In the genomic region with DNA sequence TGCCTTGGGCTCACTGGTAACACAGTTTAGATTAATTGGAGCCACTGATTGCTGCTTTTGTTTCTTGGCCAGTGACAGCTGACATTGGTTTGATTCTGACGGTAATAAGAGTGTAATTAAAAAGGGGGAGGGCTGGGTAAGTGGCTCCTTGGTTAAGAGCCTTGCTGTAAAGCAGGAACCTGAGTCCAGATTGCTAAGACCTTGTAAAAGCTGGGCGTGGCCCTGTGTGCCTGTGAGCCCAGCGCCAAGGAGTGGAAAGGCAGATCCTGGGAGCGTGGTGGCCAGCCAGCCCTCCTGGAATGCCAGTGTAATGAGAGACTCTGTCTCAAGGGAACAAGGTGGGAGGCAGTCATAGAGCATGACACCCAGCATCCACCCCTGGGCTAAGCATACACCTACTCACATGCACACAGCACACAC, we compare ENCODE assay signal across 16 mouse cellular contexts. TPM values are rescaled to one million over a fixed set of nuclear protein-coding genes. Genes with fewer than 3 reads are reported as not detected.
A peak's percentile ranks its signal among the peaks of the same experiment; 100 is the strongest.
DNase-seq lines count a peak whose midpoint lies in the region; ATAC-seq and TF ChIP-seq lines count a peak whose summit lies in the region.
"Had no signal": no experiment of that assay in that cellular context is flagged by ENCODE, and none has a peak within 500 bp of the region (broad histone marks: within the 10 kb centered on the region; RNA-seq: fewer than 3 reads in every experiment).

No protein-coding gene starts in this region.

- no peak overlapping the region for H3K27ac ChIP-seq in forebrain, embryonic 11.5 days (ENCODE audit: low read depth, low read length)
- no peak overlapping the region for H3K27ac ChIP-seq in forebrain, embryonic 10.5 days
- no peak overlapping the region for H3K27ac ChIP-seq in lung, embryonic 14.5 days (ENCODE audit: low read depth)
- no peak overlapping the region for H3K27ac ChIP-seq in lung, postnatal 0 days (ENCODE audit: low read length)
- H3K27ac ChIP-seq in forebrain, embryonic 13.5 days, result no peak overlapping the region
- H3K27ac ChIP-seq: kidney, embryonic 15.5 days; liver, embryonic 14.5 days had no signal

- TF ChIP-seq EP300 in lung, postnatal 0 days (IDR thresholded peaks at IDR 0.05), result no peak

- no peaks in the 10 kb centered on the region for H3K27me3 ChIP-seq in forebrain, embryonic 11.5 days (ENCODE audit: control insufficient read depth, insufficient read depth, low read length)
- H3K27me3 ChIP-seq in forebrain, embryonic 10.5 days (ENCODE audit: poor library complexity, severe bottlenecking), result no peaks in the 10 kb centered on the region
- no peaks in the 10 kb centered on the region for H3K27me3 ChIP-seq in lung, embryonic 14.5 days (ENCODE audit: insufficient read depth, low read length)
- no peaks in the 10 kb centered on the region for H3K27me3 ChIP-seq in lung, postnatal 0 days (replicated peaks; ENCODE audit: insufficient read depth, low read length)
- H3K27me3 ChIP-seq in forebrain, embryonic 13.5 days, result no peaks in the 10 kb centered on the region
- H3K27me3 ChIP-seq: kidney, embryonic 15.5 days; Patski had no signal

- WGBS in forebrain, embryonic 11.5 days, result 72% methylated on average over 4 of the region's 4 CpGs
- 81% methylated on average over 4 of the region's 4 CpGs for WGBS in forebrain, embryonic 10.5 days
- 75% methylated on average over 4 of the region's 4 CpGs for WGBS in lung, embryonic 14.5 days
- 56% methylated on average over 4 of the region's 4 CpGs for WGBS in lung, postnatal 0 days
- WGBS in forebrain, embryonic 13.5 days, result 68% methylated on average over 4 of the region's 4 CpGs
- 31% methylated on average over 4 of the region's 4 CpGs for WGBS in large intestine, adult 2 months

- H3K4me1 ChIP-seq in forebrain, embryonic 11.5 days (replicated peaks; ENCODE audit: control insufficient read depth, insufficient read depth, low read length), result no peaks in the 10 kb centered on the region
- 0 out of 2 replicates have a peak, but pooled peaks cover 3% of the 10 kb centered on the region for H3K4me1 ChIP-seq in forebrain, embryonic 10.5 days
- H3K4me1 ChIP-seq in lung, embryonic 14.5 days (ENCODE audit: insufficient read depth), result no peaks in the 10 kb centered on the region
- H3K4me1 ChIP-seq in lung, postnatal 0 days (ENCODE audit: insufficient read depth, low read depth, low read length), result no peaks in the 10 kb centered on the region
- peaks cover 6% of the 10 kb centered on the region for H3K4me1 ChIP-seq in forebrain, embryonic 13.5 days

- no peak for TF ChIP-seq CTCF in lung, embryonic 14.5 days (IDR thresholded peaks at IDR 0.05; ENCODE audit: low read depth)
- no peak for TF ChIP-seq CTCF in lung, postnatal 0 days (IDR thresholded peaks at IDR 0.05)

- H3K4me3 ChIP-seq in forebrain, embryonic 11.5 days (ENCODE audit: low read depth, low read length), result no peak overlapping the region
- no peak overlapping the region for H3K4me3 ChIP-seq in forebrain, embryonic 10.5 days
- no peak overlapping the region for H3K4me3 ChIP-seq in lung, embryonic 14.5 days (ENCODE audit: low read depth, low read length)
- no peak overlapping the region for H3K4me3 ChIP-seq in lung, postnatal 0 days (ENCODE audit: low read depth, low read length)
- H3K4me3 ChIP-seq in forebrain, embryonic 13.5 days, result no peak overlapping the region
- H3K4me3 ChIP-seq: kidney, embryonic 15.5 days; myocyte had no signal

- ATAC-seq in forebrain, embryonic 11.5 days (replicated peaks; ENCODE audit: low FRiP score), result peak; percentile 55; the same call in 1 of the 2 replicates
- ATAC-seq in lung, embryonic 14.5 days (ENCODE audit: insufficient read depth), result peak; percentile 35; the same call in 1 of the 2 replicates
- ATAC-seq in lung, postnatal 0 days, result no peak
- ATAC-seq in forebrain, embryonic 13.5 days, result peak; percentile 72
- ATAC-seq: Patski had no signal

- H3K9me3 ChIP-seq in forebrain, embryonic 11.5 days (ENCODE audit: control insufficient read depth, low read length), result no peaks in the 10 kb centered on the region
- H3K9me3 ChIP-seq in forebrain, embryonic 10.5 days, result no peaks in the 10 kb centered on the region
- no peaks in the 10 kb centered on the region for H3K9me3 ChIP-seq in lung, embryonic 14.5 days (ENCODE audit: low read depth, low read length)
- H3K9me3 ChIP-seq in lung, postnatal 0 days (ENCODE audit: low read length), result no peaks in the 10 kb centered on the region
- no peaks in the 10 kb centered on the region for H3K9me3 ChIP-seq in forebrain, embryonic 13.5 days (replicated peaks)
- H3K9me3 ChIP-seq: kidney, embryonic 15.5 days had no signal

- H3K9ac ChIP-seq in forebrain, embryonic 11.5 days (ENCODE audit: low read length), result no peak overlapping the region
- H3K9ac ChIP-seq in lung, embryonic 14.5 days, result no peak overlapping the region
- no peak overlapping the region for H3K9ac ChIP-seq in lung, postnatal 0 days (replicated peaks; ENCODE audit: low read depth)
- no peak overlapping the region for H3K9ac ChIP-seq in forebrain, embryonic 13.5 days
- H3K9ac ChIP-seq: kidney, embryonic 15.5 days; liver, embryonic 14.5 days had no signal

- H3K4me2 ChIP-seq in forebrain, embryonic 11.5 days (ENCODE audit: low read depth, low read length, severe bottlenecking), result no peak overlapping the region
- H3K4me2 ChIP-seq in lung, embryonic 14.5 days, result no peak overlapping the region
- no peak overlapping the region for H3K4me2 ChIP-seq in lung, postnatal 0 days (replicated peaks; ENCODE audit: low read depth, low read length)
- H3K4me2 ChIP-seq in forebrain, embryonic 13.5 days, result no peak overlapping the region
- H3K4me2 ChIP-seq: kidney, embryonic 15.5 days had no signal

- no peak for DNase-seq in forebrain, embryonic 11.5 days (ENCODE audit: low spot score)
- DNase-seq in forebrain, embryonic 10.5 days (ENCODE audit: extremely low spot score, low spot score), result no peak
- DNase-seq in lung, embryonic 14.5 days, result no peak
- no peak for DNase-seq in lung, postnatal 0 days (ENCODE audit: low spot score)
- DNase-seq in large intestine, adult 2 months (ENCODE audit: low read depth, low spot score), result peak; percentile 67
- no peak for DNase-seq in layer of hippocampus, adult 9-11 months
- no peak for DNase-seq in right cerebral cortex, postnatal 25 days
- DNase-seq: cerebellum, adult 11 months; cerebellum, postnatal 36 days; gastrocnemius, postnatal 14 days; heart, postnatal 14 days had no signal

- H3K36me3 ChIP-seq in forebrain, embryonic 11.5 days (ENCODE audit: control insufficient read depth, insufficient read depth, low read length), result peaks cover 3% of the 10 kb centered on the region; the same call in 1 of the 2 replicates
- H3K36me3 ChIP-seq in forebrain, embryonic 10.5 days (replicated peaks), result peaks cover 67% of the 10 kb centered on the region
- peaks cover 60% of the 10 kb centered on the region for H3K36me3 ChIP-seq in lung, embryonic 14.5 days (ENCODE audit: insufficient read depth)
- H3K36me3 ChIP-seq in lung, postnatal 0 days (ENCODE audit: insufficient read depth, low read length), result peaks cover 9% of the 10 kb centered on the region; the same call in 1 of the 2 replicates
- peaks cover 46% of the 10 kb centered on the region for H3K36me3 ChIP-seq in forebrain, embryonic 13.5 days (ENCODE audit: poor library complexity, severe bottlenecking)

RNA-seq across cellular contexts. Expression of a gene that starts 38.4 kb away (rescaled TPM):
- 76.2 and 87.0 TPM in 2 replicates for polyA plus RNA-seq in forebrain, embryonic 11.5 days (2014; fragmentation: Nextera tagmentation; extraction: Ambion mirVana)
- polyA plus RNA-seq in forebrain, embryonic 10.5 days (2016; fragmentation: Nextera tagmentation; extraction: Ambion mirVana), result 61.1 and 63.1 TPM in 2 replicates
- 98.6 and 99.2 TPM in 2 replicates for polyA plus RNA-seq in lung, embryonic 14.5 days (2014; fragmentation: Nextera tagmentation; extraction: Ambion mirVana)
- 45.9 and 50.4 TPM in 2 replicates for polyA plus RNA-seq in lung, postnatal 0 days (2015; fragmentation: Nextera tagmentation; extraction: Ambion mirVana)
- polyA plus RNA-seq in forebrain, embryonic 13.5 days (2015; fragmentation: Nextera tagmentation; extraction: Ambion mirVana), result 103 and 106 TPM in 2 replicates
- polyA plus RNA-seq in large intestine, adult 2 months (2012; rRNA removed), result 54.6 and 76.4 TPM in 2 replicates
